30 mouse cellular contexts compared by ENCODE assay signal in the genomic region with DNA sequence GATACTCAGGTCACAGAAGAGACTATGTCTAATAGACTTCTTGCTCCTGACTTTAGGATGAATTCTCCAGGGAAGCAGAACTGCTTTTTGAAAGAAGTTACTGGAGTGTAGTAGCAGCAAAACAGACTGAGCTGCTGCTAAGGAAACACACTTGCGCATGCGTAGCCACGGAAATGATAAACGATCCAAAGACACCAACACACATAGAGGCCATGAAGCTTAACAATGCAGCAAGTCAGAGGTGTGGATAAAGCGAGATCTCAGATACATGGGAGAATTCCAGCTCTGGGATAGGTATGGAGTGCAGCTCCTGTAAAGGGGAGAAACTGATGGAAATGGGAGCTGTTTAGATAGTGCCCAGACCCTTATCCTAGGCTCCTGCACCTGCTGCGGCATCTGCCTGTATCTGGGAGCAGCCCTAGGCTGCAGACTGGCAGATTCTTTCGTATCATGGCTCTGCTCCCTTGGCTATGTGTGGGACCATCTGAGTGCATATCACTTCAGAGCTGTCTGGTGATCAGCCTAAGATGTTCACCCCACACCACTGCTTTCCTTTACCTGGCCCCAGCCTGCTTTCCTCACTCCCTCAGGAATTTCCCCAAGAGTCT. TPM values are rescaled to one million over a fixed set of nuclear protein-coding genes. Genes with fewer than 3 reads are reported as not detected.
A peak's percentile ranks its signal among the peaks of the same experiment; 100 is the strongest.
DNase-seq lines count a peak whose midpoint lies in the region; ATAC-seq and TF ChIP-seq lines count a peak whose summit lies in the region.
"Had no signal": no experiment of that assay in that cellular context is flagged by ENCODE, and none has a peak within 500 bp of the region (broad histone marks: within the 10 kb centered on the region; RNA-seq: fewer than 3 reads in every experiment).

No protein-coding gene starts in this region.

- peak overlapping the region; percentile 40 for H3K27ac ChIP-seq in forebrain, postnatal 0 days (ENCODE audit: low read depth, low read length)
- H3K27ac ChIP-seq in forebrain, embryonic 10.5 days, result no peak overlapping the region
- H3K27ac ChIP-seq: heart, embryonic 10.5 days; heart, embryonic 15.5 days; limb, embryonic 12.5 days; liver, embryonic 15.5 days; midbrain, embryonic 15.5 days had no signal

- no peak overlapping the region for H3K9ac ChIP-seq in forebrain, postnatal 0 days
- H3K9ac ChIP-seq: heart, embryonic 15.5 days; limb, embryonic 12.5 days; liver, embryonic 15.5 days; lung, embryonic 14.5 days; midbrain, embryonic 15.5 days had no signal

- H3K4me1 ChIP-seq in forebrain, postnatal 0 days (ENCODE audit: insufficient read depth), result no peaks in the 10 kb centered on the region
- no peaks in the 10 kb centered on the region for H3K4me1 ChIP-seq in forebrain, embryonic 10.5 days
- H3K4me1 ChIP-seq: heart, embryonic 10.5 days; heart, embryonic 15.5 days; limb, embryonic 12.5 days; liver, embryonic 15.5 days; midbrain, embryonic 15.5 days had no signal

- no peaks in the 10 kb centered on the region for H3K9me3 ChIP-seq in forebrain, postnatal 0 days (ENCODE audit: low read length)
- H3K9me3 ChIP-seq in forebrain, embryonic 10.5 days, result no peaks in the 10 kb centered on the region
- H3K9me3 ChIP-seq: heart, embryonic 10.5 days; heart, embryonic 15.5 days; limb, embryonic 12.5 days; liver, embryonic 15.5 days; midbrain, embryonic 15.5 days had no signal

- H3K4me2 ChIP-seq in forebrain, postnatal 0 days (ENCODE audit: low read depth), result no peak overlapping the region
- H3K4me2 ChIP-seq: heart, embryonic 15.5 days; limb, embryonic 12.5 days; liver, embryonic 15.5 days; lung, embryonic 14.5 days; midbrain, embryonic 15.5 days had no signal

- H3K36me3 ChIP-seq in forebrain, postnatal 0 days (ENCODE audit: insufficient read depth), result no peaks in the 10 kb centered on the region
- H3K36me3 ChIP-seq in forebrain, embryonic 10.5 days (replicated peaks), result no peaks in the 10 kb centered on the region
- H3K36me3 ChIP-seq: heart, embryonic 10.5 days; heart, embryonic 15.5 days; limb, embryonic 12.5 days; liver, embryonic 15.5 days; midbrain, embryonic 15.5 days had no signal

- peak; percentile 76 for ATAC-seq in forebrain, postnatal 0 days
- ATAC-seq: forebrain, embryonic 14.5 days; intestine, embryonic 16.5 days; midbrain, embryonic 15.5 days had no signal

- no peak overlapping the region for H3K4me3 ChIP-seq in forebrain, postnatal 0 days (ENCODE audit: low read depth, low read length)
- H3K4me3 ChIP-seq in forebrain, embryonic 10.5 days, result no peak overlapping the region
- H3K4me3 ChIP-seq: erythroblast, embryonic 14.5 days; heart, embryonic 10.5 days; heart, embryonic 15.5 days; limb, embryonic 12.5 days; liver, embryonic 15.5 days; midbrain, embryonic 15.5 days had no signal

- intact Hi-C loops in gastrocnemius, postnatal 14 days (cut with DNase I; ENCODE audit: low total_unique reads), result no loop called here

- no peak for TF ChIP-seq CTCF in forebrain, postnatal 0 days (IDR thresholded peaks at IDR 0.05; ENCODE audit: low read depth)

- DNase-seq in forebrain, postnatal 0 days, result peak; percentile 59
- DNase-seq in forebrain, embryonic 10.5 days (ENCODE audit: extremely low spot score, low spot score), result no peak
- peak; percentile 32 for DNase-seq in layer of hippocampus, adult 11-12 months (ENCODE audit: low spot score)
- DNase-seq in layer of hippocampus, adult 9-10 months (ENCODE audit: low spot score), result no peak
- DNase-seq in brain, adult 2 months (ENCODE audit: low read depth, low spot score), result peak; percentile 57
- peak; percentile 26 for DNase-seq in layer of hippocampus, adult 9-11 months
- no peak for DNase-seq in gastrocnemius, postnatal 14 days
- DNase-seq in kidney, adult 9 months, result no peak
- DNase-seq: adrenal gland, postnatal 14 days; cerebellum, adult 18-20 months; cerebellum, postnatal 10 days; gastrocnemius, postnatal 25 days; heart, adult 11 months; heart, postnatal 36 days; kidney, adult 8-10 months; kidney, postnatal 10 days; lung, embryonic 14.5 days; lung, postnatal 14 days; spleen, adult 18-20 months; thymus, adult 18-20 months; thymus, postnatal 25 days had no signal

- no peaks in the 10 kb centered on the region for H3K27me3 ChIP-seq in forebrain, postnatal 0 days (ENCODE audit: insufficient read depth, low read length)
- no peaks in the 10 kb centered on the region for H3K27me3 ChIP-seq in forebrain, embryonic 10.5 days (ENCODE audit: poor library complexity, severe bottlenecking)
- H3K27me3 ChIP-seq: heart, embryonic 15.5 days; limb, embryonic 12.5 days; liver, embryonic 15.5 days; midbrain, embryonic 15.5 days had no signal

- WGBS in forebrain, postnatal 0 days, result 75% methylated on average over 7 of the region's 7 CpGs
- WGBS in forebrain, embryonic 10.5 days, result 91% methylated on average over 7 of the region's 7 CpGs

RNA-seq across cellular contexts. Expression of gene Thrb, which starts 53.3 kb away (rescaled TPM):
- total RNA-seq in forebrain, postnatal 0 days (2014; rRNA removed), result 6.2 and 10.8 TPM in 2 replicates
- polyA plus RNA-seq in forebrain, postnatal 0 days (2015; fragmentation: Nextera tagmentation; extraction: Ambion mirVana), result 1.4 and 3.3 TPM in 2 replicates
- polyA plus RNA-seq in forebrain, embryonic 10.5 days (2016; fragmentation: Nextera tagmentation; extraction: Ambion mirVana), result 0.73 and 0.74 TPM in 2 replicates
- 1 to 10 TPM; 7.3 to 8.4 TPM for total RNA-seq in gastrocnemius, postnatal 14 days (2021)
- total RNA-seq: MEL had no signal

Comparison
In these comparisons a context has a peak if more than half of its experiments do, and no peak if none do; other contexts are left out.
1. DNase-seq: peak in forebrain, postnatal 0 days (single experiment), layer of hippocampus, adult 11-12 months (single experiment), brain, adult 2 months (single experiment) and layer of hippocampus, adult 9-11 months (single experiment); none in forebrain, embryonic 10.5 days (single experiment), layer of hippocampus, adult 9-10 months (single experiment), gastrocnemius, postnatal 14 days (single experiment) and kidney, adult 9 months (single experiment).